Mouse (Mus musculus): ENCODE measurements at regions not wholly inside any gene's neighbourhood (a gene's known extent, or its start where the extent isn't known, plus 50 kb on each side); places are given as distances from the start of the nearest gene placed in this dataset.
"Not testable (repeated sequence)": the region's sequence is repeated elsewhere in the genome, so short reads cannot be mapped to it uniquely, and the experiment has no call there.

- Histone ChIP-seq H3K4me2 (replicated peaks) (no peak overlapping the region), H3K27ac (no peak overlapping the region), H3K9me3 (no peaks in the 10 kb centered on the region), H3K36me3 (no peaks in the 10 kb centered on the region), H3K27me3 (replicated peaks) (no peaks in the 10 kb centered on the region), H3K4me3 (replicated peaks) (no peak overlapping the region), H3K9ac (no peak overlapping the region), H3K4me1 (replicated peaks) (no peaks in the 10 kb centered on the region)
- ATAC-seq: no peak
- 77% methylated on average over 1 of the region's 1 CpGs for WGBS
Measured at GRCm38 (mm10) chr5:101441782-101442181, 223.0 kb downstream of the Nkx6-1 start.

GRCm38 (mm10) chr5:101437666-101438299 is 227.0 kb downstream of the Nkx6-1 start:
- H3K9me3 ChIP-seq: no peaks in the 10 kb centered on the region
- no peak for ATAC-seq
- no peak overlapping the region for H3K4me2 ChIP-seq (replicated peaks)
- 59% methylated on average over 14 of the region's 14 CpGs for WGBS
- no peak overlapping the region for H3K9ac ChIP-seq
- no peaks in the 10 kb centered on the region for H3K27me3 ChIP-seq (replicated peaks)
- H3K4me3 ChIP-seq (replicated peaks): no peak overlapping the region
- no peaks in the 10 kb centered on the region for H3K4me1 ChIP-seq (replicated peaks)
- H3K36me3 ChIP-seq: no peaks in the 10 kb centered on the region
- H3K27ac ChIP-seq: no peak overlapping the region

- Histone ChIP-seq H3K36me3 (no peaks in the 10 kb centered on the region), H3K4me2 (replicated peaks) (no peak overlapping the region), H3K9ac (no peak overlapping the region), H3K4me1 (replicated peaks) (peaks cover 4% of the 10 kb centered on the region), H3K9me3 (no peaks in the 10 kb centered on the region), H3K4me3 (replicated peaks) (no peak overlapping the region), H3K27ac (no peak overlapping the region), H3K27me3 (replicated peaks) (no peaks in the 10 kb centered on the region)
- 33% methylated on average over 13 of the region's 13 CpGs for WGBS
- no peak for ATAC-seq
Measured at GRCm38 (mm10) chr5:101426067-101426771, 238.6 kb downstream of the Nkx6-1 start.

- Histone ChIP-seq H3K9ac (no peak overlapping the region), H3K4me3 (replicated peaks) (no peak overlapping the region), H3K27ac (no peak overlapping the region), H3K27me3 (replicated peaks) (no peaks in the 10 kb centered on the region), H3K9me3 (no peaks in the 10 kb centered on the region), H3K4me1 (replicated peaks) (0 out of 2 replicates have a peak, but pooled peaks cover 4% of the 10 kb centered on the region), H3K4me2 (replicated peaks) (no peak overlapping the region), H3K36me3 (no peaks in the 10 kb centered on the region)
- peak; percentile 45; the same call in 1 of the 2 replicates for ATAC-seq
- 34% methylated on average over 5 of the region's 5 CpGs for WGBS
Measured at GRCm38 (mm10) chr5:101384316-101384715, 280.5 kb downstream of the Nkx6-1 start.

GRCm38 (mm10) chr5:101381361-101381760 is 283.4 kb downstream of the Nkx6-1 start:
- 68% methylated on average over 8 of the region's 8 CpGs for WGBS

GRCm38 (mm10) chr5:101376657-101377056 is 288.1 kb downstream of the Nkx6-1 start:
- H3K27me3 ChIP-seq (replicated peaks): no peaks in the 10 kb centered on the region
- no peaks in the 10 kb centered on the region for H3K36me3 ChIP-seq
- no peak overlapping the region for H3K27ac ChIP-seq
- H3K4me2 ChIP-seq (replicated peaks): no peak overlapping the region
- no peaks in the 10 kb centered on the region for H3K9me3 ChIP-seq
- ATAC-seq: no peak
- no peaks in the 10 kb centered on the region for H3K4me1 ChIP-seq (replicated peaks)
- H3K4me3 ChIP-seq (replicated peaks): no peak overlapping the region
- 87% methylated on average over 6 of the region's 6 CpGs for WGBS
- H3K9ac ChIP-seq: no peak overlapping the region

More at GRCm38 (mm10) chr5:101381361-101381760, 283.4 kb downstream of the Nkx6-1 start:
- Histone ChIP-seq H3K27me3 (replicated peaks) (no peaks in the 10 kb centered on the region), H3K4me2 (replicated peaks) (no peak overlapping the region), H3K9ac (no peak overlapping the region), H3K4me3 (replicated peaks) (no peak overlapping the region), H3K4me1 (replicated peaks) (0 out of 2 replicates have a peak, but pooled peaks cover 4% of the 10 kb centered on the region), H3K36me3 (no peaks in the 10 kb centered on the region), H3K9me3 (no peaks in the 10 kb centered on the region), H3K27ac (no peak overlapping the region)
- ATAC-seq: no peak

GRCm38 (mm10) chr5:101374129-101374528 is 290.7 kb downstream of the Nkx6-1 start:
- Histone ChIP-seq H3K27ac (0 out of 2 replicates have a peak overlapping the region, but pooled peaks have one; percentile 41), H3K4me3 (replicated peaks) (no peak overlapping the region), H3K9me3 (no peaks in the 10 kb centered on the region), H3K4me2 (replicated peaks) (no peak overlapping the region), H3K27me3 (replicated peaks) (no peaks in the 10 kb centered on the region), H3K4me1 (replicated peaks) (no peaks in the 10 kb centered on the region), H3K9ac (no peak overlapping the region), H3K36me3 (no peaks in the 10 kb centered on the region)
- ATAC-seq: peak; percentile 97
- 74% methylated on average over 2 of the region's 2 CpGs for WGBS

GRCm38 (mm10) chr5:101372204-101372603 is 292.6 kb downstream of the Nkx6-1 start:
- Histone ChIP-seq H3K27me3 (replicated peaks) (no peaks in the 10 kb centered on the region), H3K4me1 (replicated peaks) (no peaks in the 10 kb centered on the region), H3K9ac (no peak overlapping the region), H3K9me3 (no peaks in the 10 kb centered on the region), H3K36me3 (no peaks in the 10 kb centered on the region), H3K27ac (no peak overlapping the region), H3K4me3 (replicated peaks) (no peak overlapping the region), H3K4me2 (replicated peaks) (no peak overlapping the region)
- 43% methylated on average over 8 of the region's 8 CpGs for WGBS
- ATAC-seq: no peak

GRCm38 (mm10) chr5:101365364-101365763 is 299.4 kb downstream of the Nkx6-1 start:
- Histone ChIP-seq H3K4me2 (replicated peaks) (no peak overlapping the region), H3K9me3 (no peaks in the 10 kb centered on the region), H3K4me3 (replicated peaks) (no peak overlapping the region), H3K9ac (no peak overlapping the region), H3K4me1 (replicated peaks) (no peaks in the 10 kb centered on the region), H3K36me3 (no peaks in the 10 kb centered on the region), H3K27ac (no peak overlapping the region), H3K27me3 (replicated peaks) (0 out of 2 replicates have a peak, but pooled peaks cover 4% of the 10 kb centered on the region)
- ATAC-seq: peak; percentile 81
- 10% methylated on average over 11 of the region's 11 CpGs for WGBS

GRCm38 (mm10) chr5:101359986-101360385 is 304.8 kb downstream of the Nkx6-1 start:
- Histone ChIP-seq H3K4me1 (replicated peaks) (no peaks in the 10 kb centered on the region), H3K4me2 (replicated peaks) (no peak overlapping the region), H3K27me3 (replicated peaks) (no peaks in the 10 kb centered on the region), H3K4me3 (replicated peaks) (no peak overlapping the region), H3K36me3 (no peaks in the 10 kb centered on the region), H3K27ac (no peak overlapping the region), H3K9me3 (no peaks in the 10 kb centered on the region), H3K9ac (no peak overlapping the region)
- no peak for ATAC-seq
- 65% methylated on average over 6 of the region's 6 CpGs for WGBS

- no peaks in the 10 kb centered on the region for H3K9me3 ChIP-seq
- H3K36me3 ChIP-seq: no peaks in the 10 kb centered on the region
- H3K4me1 ChIP-seq (replicated peaks): no peaks in the 10 kb centered on the region
- H3K4me3 ChIP-seq (replicated peaks): no peak overlapping the region
- H3K4me2 ChIP-seq (replicated peaks): no peak overlapping the region
- WGBS: 82% methylated on average over 3 of the region's 3 CpGs
- no peak overlapping the region for H3K9ac ChIP-seq
- no peak overlapping the region for H3K27ac ChIP-seq
- ATAC-seq: no peak
- no peaks in the 10 kb centered on the region for H3K27me3 ChIP-seq (replicated peaks)
Measured at GRCm38 (mm10) chr5:101345406-101345805, 319.4 kb downstream of the Nkx6-1 start.

- not testable (repeated sequence) for H3K9me3 ChIP-seq; H3K4me3 ChIP-seq (replicated peaks); H3K4me2 ChIP-seq (replicated peaks); H3K9ac ChIP-seq; ATAC-seq; H3K27me3 ChIP-seq (replicated peaks); H3K36me3 ChIP-seq; H3K4me1 ChIP-seq (replicated peaks); H3K27ac ChIP-seq
- WGBS: 86% methylated on average over 1 of the region's 1 CpGs
Measured at GRCm38 (mm10) chr5:101336361-101336760, 328.4 kb downstream of the Nkx6-1 start.

- 74% methylated on average over 10 of the region's 10 CpGs for WGBS
- ATAC-seq: no peak
- Histone ChIP-seq H3K9ac (no peak overlapping the region), H3K27ac (no peak overlapping the region), H3K36me3 (no peaks in the 10 kb centered on the region), H3K9me3 (no peaks in the 10 kb centered on the region), H3K27me3 (replicated peaks) (no peaks in the 10 kb centered on the region), H3K4me3 (replicated peaks) (no peak overlapping the region), H3K4me1 (replicated peaks) (no peaks in the 10 kb centered on the region), H3K4me2 (replicated peaks) (no peak overlapping the region)
Measured at GRCm38 (mm10) chr5:101331825-101332224, 333.0 kb downstream of the Nkx6-1 start.
